Mouse (Mus musculus): ENCODE data around the gene Rbm11.
A peak's percentile ranks its signal among the peaks of the same experiment; 100 is the strongest.

The Rbm11 gene

GRCm38 (mm10) chr16:75592671-75593500, at the start of gene Rbm11:
Gene Rbm11 (plus strand): TSS chr16:75592844.
- DNase-seq (ENCODE audit: low read depth in 2 of 2, low spot score in 2 of 2), result peak; percentile 20 to 44

GRCm38 (mm10) chr16:75545310-75545709, 47.3 kb upstream of the Rbm11 start:
- no peak for DNase-seq (ENCODE audit: low read depth in 2 of 2, low spot score in 2 of 2)

- DNase-seq (ENCODE audit: low read depth in 2 of 2, low spot score in 2 of 2), result no peak
These were observed 29.7 kb upstream of the Rbm11 start for GRCm38 (mm10) chr16:75562910-75563309.

- DNase-seq (ENCODE audit: low read depth in 2 of 2, low spot score in 2 of 2), result no peak
These were observed 10.4 kb upstream of the Rbm11 start for GRCm38 (mm10) chr16:75582279-75582678.

GRCm38 (mm10) chr16:75585961-75586360, 6.7 kb upstream of the Rbm11 start, which contains the start of gene Lipi:
Gene Lipi (minus strand): TSS chr16:75586061.
- no peak for DNase-seq (ENCODE audit: low read depth in 2 of 2, low spot score in 2 of 2)

GRCm38 (mm10) chr16:75586466-75586865, 6.2 kb upstream of the Rbm11 start:
- DNase-seq (ENCODE audit: low read depth in 2 of 2, low spot score in 2 of 2), result no peak

GRCm38 (mm10) chr16:75593501-75594183, 998 bp downstream of the Rbm11 start:
- no peak for DNase-seq (ENCODE audit: low read depth in 2 of 2, low spot score in 2 of 2)

- no peak for DNase-seq (ENCODE audit: low read depth in 2 of 2, low spot score in 2 of 2)
These were observed 13.8 kb downstream of the Rbm11 start for GRCm38 (mm10) chr16:75606415-75606814.

- DNase-seq (ENCODE audit: low read depth in 2 of 2, low spot score in 2 of 2), result no peak
These were observed 19.9 kb downstream of the Rbm11 start for GRCm38 (mm10) chr16:75612561-75612960.

GRCm38 (mm10) chr16:75617651-75618349, 25.2 kb downstream of the Rbm11 start:
- peak in 1 of 2 experiments; percentile 23 for DNase-seq (ENCODE audit: low read depth in 2 of 2, low spot score in 2 of 2)

- no peak for DNase-seq (ENCODE audit: low read depth in 2 of 2, low spot score in 2 of 2)
These were observed 35.2 kb downstream of the Rbm11 start for GRCm38 (mm10) chr16:75627862-75628261.

Data from CD8-positive naive resting alpha-beta T cell, adult 2 months (primary cell).